Mouse (Mus musculus) heart, embryonic 13.5 days (tissue): Measurements from ENCODE around the gene AL607142.1. TPM values are rescaled to one million over a fixed set of nuclear protein-coding genes. Genes with fewer than 3 reads are reported as not detected.
A peak's percentile ranks its signal among the peaks of the same experiment; 100 is the strongest.

ENCODE experiments used
- ATAC-seq: fragments of 200-750 bp; cut with Nextera tagmentation; 2 replicates; pipeline ENCODE4 v1.8.0; 2017; ENCODE audit warnings: moderate TSS enrichment; ENCODE audit not compliant: insufficient number of reproducible peaks, low FRiP score, low TSS enrichment; ENCODE audit errors: extremely low read depth
- H3K27ac ChIP-seq: fragments of 300-500 bp; sonication (generic); replicated peaks from 2 replicates; pipeline ENCODE4 v1.5.1; 2015; ENCODE audit warnings: moderate library complexity, mild to moderate bottlenecking, inconsistent platforms
- H3K27me3 ChIP-seq: fragments of 300-500 bp; sonication (generic); replicated peaks from 2 replicates; pipeline ENCODE4 v1.6.1; 2015; ENCODE audit warnings: mild to moderate bottlenecking, inconsistent platforms
- H3K36me3 ChIP-seq: fragments of 300-500 bp; sonication (generic); 2 replicates; pipeline ENCODE4 v1.6.1; 2015; ENCODE audit warnings: mild to moderate bottlenecking, inconsistent platforms
- H3K4me1 ChIP-seq: fragments of 300-500 bp; sonication (generic); 2 replicates; pipeline ENCODE4 v1.6.1; 2015; ENCODE audit warnings: inconsistent platforms
- H3K4me2 ChIP-seq: fragments of 300-500 bp; sonication (generic); 2 replicates; pipeline ENCODE4 v1.6.1; 2015; ENCODE audit warnings: inconsistent platforms, mild to moderate bottlenecking, moderate library complexity
- H3K4me3 ChIP-seq: fragments of 300-500 bp; sonication (generic); 2 replicates; pipeline ENCODE4 v1.5.1; 2015; ENCODE audit warnings: moderate library complexity, mild to moderate bottlenecking, inconsistent platforms
- H3K9ac ChIP-seq: fragments of 300-500 bp; sonication (generic); 2 replicates; pipeline ENCODE4 v1.6.1; 2015; ENCODE audit warnings: inconsistent platforms, mild to moderate bottlenecking, moderate library complexity
- H3K9me3 ChIP-seq: fragments of 300-500 bp; sonication (generic); 2 replicates; pipeline ENCODE4 v1.6.1; 2016; ENCODE audit warnings: inconsistent platforms
- WGBS: fragments of 180-500 bp; shearing (Covaris S2); methylation state at CpG from one replicate; pipeline ENCODE4 v1.1.7; 2015; ENCODE audit warnings: mixed read lengths; 5-methylcytosine and 5-hydroxymethylcytosine counted together
- polyA plus RNA-seq: library from polyadenylated mRNA; unstranded; fragments of >200 nt; fragmentation: Nextera tagmentation; extraction: Ambion mirVana; gene quantifications from 2 replicates; pipeline ENCODE4 v1.2.1, GENCODE M21; 2015

AL607142.1 gene
- polyA plus RNA-seq, 1 experiment from 2014 or later: not detected

GRCm38 (mm10) chr4:120131441-120132220 is 66.8 kb downstream of the AL607142.1 start:
- Histone ChIP-seq H3K4me2 (no peak overlapping the region), H3K9ac (peak overlapping the region; percentile 24), H3K4me3 (no peak overlapping the region), H3K9me3 (no peaks in the 10 kb centered on the region), H3K27ac (peak overlapping the region; percentile 40; the same call in 1 of the 2 replicates), H3K27me3 (peaks cover 6% of the 10 kb centered on the region; the same call in 1 of the 2 replicates), H3K36me3 (no peaks in the 10 kb centered on the region), H3K4me1 (peaks cover 36% of the 10 kb centered on the region)
- 47% methylated on average over 24 of the region's 24 CpGs for WGBS
- ATAC-seq: peak; percentile 51; the same call in 1 of the 2 replicates

GRCm38 (mm10) chr4:120134223-120134622 is 69.4 kb downstream of the AL607142.1 start:
- no peak for ATAC-seq

DNA sequence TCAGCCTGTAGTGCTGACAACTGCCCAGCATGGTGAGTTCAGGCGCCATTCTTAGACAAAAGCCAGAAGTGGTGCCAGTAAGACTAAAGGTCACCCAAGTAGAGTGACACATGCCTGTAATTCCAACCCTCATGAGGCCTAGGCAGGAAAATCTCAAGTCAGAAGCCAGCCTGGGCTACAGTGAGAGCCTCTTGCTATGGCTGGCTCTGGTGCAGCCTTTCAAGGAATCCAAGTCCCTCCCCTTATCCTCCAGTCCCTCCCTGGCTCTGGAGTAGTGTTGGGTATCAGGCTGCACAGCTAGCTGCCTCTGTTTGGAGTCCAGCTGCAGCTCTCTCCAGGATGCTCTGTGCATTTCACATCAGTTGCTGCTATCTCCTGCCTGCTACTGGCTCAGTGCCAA is 77.0 kb downstream of the AL607142.1 start:
- Histone ChIP-seq H3K9me3 (no peaks in the 10 kb centered on the region), H3K36me3 (no peaks in the 10 kb centered on the region), H3K27me3 (0 out of 2 replicates have a peak, but pooled peaks cover 3% of the 10 kb centered on the region), H3K9ac (no peak overlapping the region), H3K4me1 (peaks cover 41% of the 10 kb centered on the region), H3K27ac (0 out of 2 replicates have a peak overlapping the region, but pooled peaks have one; percentile 10), H3K4me2 (no peak overlapping the region), H3K4me3 (no peak overlapping the region)
- WGBS: 43% methylated on average over 1 of the region's 1 CpGs
- ATAC-seq: no peak

More at GRCm38 (mm10) chr4:120134223-120134622, 69.4 kb downstream of the AL607142.1 start:
- peaks cover 9% of the 10 kb centered on the region; the same call in 1 of the 2 replicates for H3K27me3 ChIP-seq
- H3K36me3 ChIP-seq: no peaks in the 10 kb centered on the region
- no peak overlapping the region for H3K4me2 ChIP-seq
- no peaks in the 10 kb centered on the region for H3K9me3 ChIP-seq
- H3K4me3 ChIP-seq: no peak overlapping the region
- no peak overlapping the region for H3K27ac ChIP-seq
- WGBS: 72% methylated on average over 6 of the region's 6 CpGs
- peaks cover 22% of the 10 kb centered on the region for H3K4me1 ChIP-seq
- no peak overlapping the region for H3K9ac ChIP-seq

DNA sequence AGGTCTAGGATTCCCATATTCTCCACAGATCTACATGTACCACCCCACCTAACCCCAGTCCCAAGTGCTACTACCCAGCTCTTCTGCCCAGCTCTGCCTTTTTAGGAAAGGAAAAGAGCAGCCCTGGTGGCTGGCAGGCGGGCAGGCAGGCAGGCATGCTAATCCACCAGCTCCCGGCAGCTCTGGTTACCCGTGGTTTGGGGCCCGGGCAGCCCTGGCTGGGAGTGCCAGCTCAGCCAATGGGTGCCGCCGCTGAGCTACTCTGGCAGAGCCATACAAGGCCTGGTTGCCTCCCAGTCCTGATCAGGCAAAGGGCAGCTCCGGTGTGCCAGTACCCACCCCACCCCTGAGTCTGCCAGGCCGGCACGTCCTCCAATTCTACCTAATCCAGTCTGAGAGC is 78.1 kb downstream of the AL607142.1 start:
- no peak overlapping the region for H3K27ac ChIP-seq
- no peak for ATAC-seq
- no peaks in the 10 kb centered on the region for H3K9me3 ChIP-seq
- 0 out of 2 replicates have a peak, but pooled peaks cover 3% of the 10 kb centered on the region for H3K27me3 ChIP-seq
- H3K4me3 ChIP-seq: no peak overlapping the region
- no peak overlapping the region for H3K4me2 ChIP-seq
- no peak overlapping the region for H3K9ac ChIP-seq
- 82% methylated on average over 9 of the region's 9 CpGs for WGBS
- H3K36me3 ChIP-seq: no peaks in the 10 kb centered on the region
- peaks cover 41% of the 10 kb centered on the region for H3K4me1 ChIP-seq

Other genes starting within 250 kb of the AL607142.1 start
- gene Edn2, start 96.2 kb downstream of the AL607142.1 start, polyA plus RNA-seq: 0.62 and 0.96 TPM in 2 replicates
- gene Foxo6, start 222.4 kb downstream of the AL607142.1 start, polyA plus RNA-seq: 0.10 TPM in 1 of 2 replicates, not detected in the other